Mouse (Mus musculus): ENCODE measurements at regions not wholly inside any gene's neighbourhood (a gene's known extent, or its start where the extent isn't known, plus 50 kb on each side); places are given as distances from the start of the nearest gene placed in this dataset.
"Not testable (repeated sequence)": the region's sequence is repeated elsewhere in the genome, so short reads cannot be mapped to it uniquely, and the experiment has no call there.

- ChIA-PET POLR2A (no interaction called here), CTCF (no interaction called here)
Measured at GRCm38 (mm10) chr17:91238719-91239118, 145.8 kb upstream of the Nrxn1 start.

- CTCF ChIA-PET, POLR2A ChIA-PET: not testable (repeated sequence)
Measured at GRCm38 (mm10) chr17:91236653-91237052, 143.8 kb upstream of the Nrxn1 start.

- POLR2A ChIA-PET = no interaction called here
Measured at GRCm38 (mm10) chr17:91226378-91226777, 133.5 kb upstream of the Nrxn1 start.

GRCm38 (mm10) chr17:91225916-91226315, 133.0 kb upstream of the Nrxn1 start:
- POLR2A ChIA-PET = no interaction called here
- CTCF ChIA-PET = interaction anchor here in 1 of 4 experiments (0.6 kb wide), 1 partner anchor 23 kb away, joined by 4 read pairs; no protein-coding TSS in a partner anchor

More at GRCm38 (mm10) chr17:91226378-91226777, 133.5 kb upstream of the Nrxn1 start:
- CTCF ChIA-PET = no interaction called here

- POLR2A ChIA-PET = interaction anchor here in 1 of 4 experiments (0.6 kb wide), 1 partner anchor 540 kb away, joined by 3 read pairs; no protein-coding TSS in a partner anchor
- CTCF ChIA-PET = interaction anchor here (0.6 to 1.2 kb wide), 4 partner anchors 114 to 1924 kb away, joined by 3 to 4 read pairs (median 3); no protein-coding TSS in a partner anchor
Measured at GRCm38 (mm10) chr17:91216429-91216828, 123.6 kb upstream of the Nrxn1 start.

- ChIA-PET POLR2A (no interaction called here), CTCF (no interaction called here)
Measured at GRCm38 (mm10) chr17:91182574-91182973, 89.7 kb upstream of the Nrxn1 start.

- POLR2A ChIA-PET = no interaction called here
- CTCF ChIA-PET = no interaction called here
Measured at GRCm38 (mm10) chr17:91161834-91162233, 69.0 kb upstream of the Nrxn1 start.

All from embryonic stem cell, embryonic (primary cell).